Mouse (Mus musculus): ENCODE measurements around the gene Fam78a. TPM values are rescaled to one million over a fixed set of nuclear protein-coding genes. Genes with fewer than 3 reads are reported as not detected.
"Not testable (repeated sequence)": the region's sequence is repeated elsewhere in the genome, so short reads cannot be mapped to it uniquely, and the experiment has no call there.

Fam78a gene
- total RNA-seq, 2 experiments from 2014 or later, result 2.4 to 2.7 TPM

- no peak for DNase-seq (ENCODE audit: low spot score in 2 of 2)
Measured at GRCm38 (mm10) chr2:32045375-32045774, 39.3 kb downstream of the Fam78a start.

- DNase-seq (ENCODE audit: low spot score in 2 of 2), result no peak
Measured at GRCm38 (mm10) chr2:32043836-32044235, 40.8 kb downstream of the Fam78a start.

GRCm38 (mm10) chr2:32041087-32041486, 43.6 kb downstream of the Fam78a start:
- no peak for DNase-seq (ENCODE audit: low spot score in 2 of 2)

GRCm38 (mm10) chr2:32040646-32041045, 44.0 kb downstream of the Fam78a start:
- DNase-seq (ENCODE audit: low spot score in 2 of 2), result not testable (repeated sequence)

GRCm38 (mm10) chr2:32038661-32039081, 46.0 kb downstream of the Fam78a start:
- peak; percentile 36 to 64 for DNase-seq (ENCODE audit: low spot score in 2 of 2)

- DNase-seq (ENCODE audit: low spot score in 2 of 2), result no peak
Measured at GRCm38 (mm10) chr2:32037279-32037858, 47.3 kb downstream of the Fam78a start.

GRCm38 (mm10) chr2:32034206-32034605, 50.5 kb downstream of the Fam78a start:
- no peak for DNase-seq (ENCODE audit: low spot score in 2 of 2)

GRCm38 (mm10) chr2:32033436-32033835, 51.2 kb downstream of the Fam78a start:
- DNase-seq (ENCODE audit: low spot score in 2 of 2), result no peak

- DNase-seq (ENCODE audit: low spot score in 2 of 2), result peak; percentile 32 to 45
Measured at GRCm38 (mm10) chr2:32029636-32030035, 55.0 kb downstream of the Fam78a start.

GRCm38 (mm10) chr2:32024372-32024771, 60.3 kb downstream of the Fam78a start:
- no peak for DNase-seq (ENCODE audit: low spot score in 2 of 2)

GRCm38 (mm10) chr2:32020229-32020628, 64.4 kb downstream of the Fam78a start:
- no peak for DNase-seq (ENCODE audit: low spot score in 2 of 2)

GRCm38 (mm10) chr2:32019704-32020103, 65.0 kb downstream of the Fam78a start:
- DNase-seq (ENCODE audit: low spot score in 2 of 2), result no peak

- DNase-seq (ENCODE audit: low spot score in 2 of 2), result no peak
Measured at GRCm38 (mm10) chr2:32008716-32009115, 75.9 kb downstream of the Fam78a start.

GRCm38 (mm10) chr2:32008311-32008710, 76.3 kb downstream of the Fam78a start:
- DNase-seq (ENCODE audit: low spot score in 2 of 2), result no peak

Small RNAs within 50 kb of the gene (microRNA-seq; reads per million reads assigned to microRNA genes)
- 2.9 to 3.4 reads per million in 2 experiments for gene Mir7674

Other genes with a start within 250 kb of the Fam78a start
- 100 to 1,000 TPM; 111 to 117 TPM for gene Fibcd1, start 238.9 kb downstream of the Fam78a start, total RNA-seq (2021)
- gene Lamc3, start 197.6 kb downstream of the Fam78a start, total RNA-seq (2021), result 10 to 100 TPM; 10.9 to 11.9 TPM
- 1 to 10 TPM; 4.9 to 8.0 TPM for gene Aif1l, start 134.7 kb downstream of the Fam78a start, total RNA-seq (2021)
- 10 to 100 TPM; 50.0 to 60.9 TPM for gene Nup214, start 110.4 kb downstream of the Fam78a start, total RNA-seq (2021)
- gene Plpp7, start 10.7 kb upstream of the Fam78a start, total RNA-seq (2021), result 10 to 100 TPM; 20.2 to 21.5 TPM
- gene Prrc2b, start 66.2 kb upstream of the Fam78a start, total RNA-seq (2021), result 100 to 1,000 TPM; 253 to 268 TPM
- gene Pomt1, start 151.7 kb upstream of the Fam78a start, total RNA-seq (2021), result 10 to 100 TPM; 22.4 to 23.6 TPM
- 10 to 100 TPM; 55.5 to 59.2 TPM for gene Uck1, start 175.3 kb upstream of the Fam78a start, total RNA-seq (2021)
- gene Golga2, start 202.5 kb upstream of the Fam78a start, total RNA-seq (2021), result 10 to 100 TPM; 73.8 to 86.1 TPM
- gene Swi5, start 203.2 kb upstream of the Fam78a start, total RNA-seq (2021), result 100 to 1,000 TPM; 210 to 223 TPM